Mouse (Mus musculus): ENCODE data around the gene Trpc4.

DNA sequence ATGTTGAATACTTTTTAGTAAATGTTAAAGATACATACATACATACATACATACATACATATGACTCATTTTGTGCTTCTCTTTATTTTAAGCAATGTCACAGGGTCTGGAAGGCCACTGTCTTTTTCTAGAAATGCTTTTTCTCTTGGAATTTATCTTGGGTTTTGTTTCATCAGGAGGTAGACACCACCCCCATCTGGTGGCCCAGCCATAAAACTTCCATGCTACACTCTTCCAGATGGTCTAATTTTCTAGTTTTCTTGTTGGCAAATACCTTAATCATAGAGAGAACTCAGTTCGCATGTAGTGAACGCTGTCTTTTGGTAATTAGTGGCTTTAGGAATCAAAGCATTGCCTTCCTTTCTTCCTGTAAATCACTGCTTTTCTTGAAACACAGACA is 158.2 kb downstream of the Trpc4 start:
- TF ChIP-seq GATA1 (IDR thresholded peaks at IDR 0.05; ENCODE audit: borderline replicate concordance, low read length) (no peak), FLI1 (IDR thresholded peaks at IDR 0.05; ENCODE audit: low read length) (no peak)
